Mouse (Mus musculus) E14TG2a.4 (cell line): ENCODE measurements around the gene Hist1h2af.

ENCODE experiments used
- CTCF ChIP-seq: conservative IDR thresholded peaks from 2 replicates; pipeline ENCODE4 v1.5.1; 2014; ENCODE audit warnings: low read length
- POU5F1 ChIP-seq: IDR thresholded peaks from 2 replicates; pipeline ENCODE4 v1.6.1; 2014; ENCODE audit warnings: low read length, borderline replicate concordance

DNA sequence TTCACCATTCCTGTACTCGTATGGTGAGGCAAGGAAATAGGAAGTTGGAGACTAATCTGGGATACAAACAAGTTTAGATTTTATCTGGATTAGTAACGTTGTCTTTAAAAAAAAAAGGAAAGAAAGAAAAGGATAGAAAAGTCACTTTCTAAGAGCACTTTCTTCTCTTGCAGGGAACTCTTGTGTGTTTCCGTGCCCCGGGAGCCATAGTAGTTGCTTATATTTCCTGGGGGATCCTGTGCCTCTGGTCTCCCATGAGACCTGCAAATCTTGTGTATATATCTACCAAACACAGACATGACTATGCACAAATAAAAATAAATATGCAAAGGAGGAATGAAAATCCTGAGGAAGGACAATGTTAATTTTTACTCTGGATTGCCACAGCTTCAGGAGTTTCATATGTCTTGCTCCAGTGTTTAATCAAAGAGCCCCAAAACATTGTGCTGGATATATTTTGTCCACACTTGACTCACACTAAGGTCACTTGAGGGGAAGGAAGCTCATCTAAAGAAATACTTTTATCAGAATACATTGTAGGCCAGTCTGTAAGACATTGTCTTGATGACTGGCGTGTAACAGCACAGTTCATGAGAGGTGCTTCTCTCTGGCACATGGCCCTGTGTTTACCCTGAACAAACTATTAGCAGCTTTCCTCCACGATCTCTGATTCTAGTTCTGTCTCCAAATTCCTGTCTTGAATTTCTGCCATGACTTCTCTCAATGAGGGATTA is 43.4 kb downstream of the Hist1h2af start:
- no peak for TF ChIP-seq POU5F1
- TF ChIP-seq CTCF, result no peak
